Mouse (Mus musculus) 3134 (cell line): ENCODE data around the gene Rps9.
A peak's percentile ranks its signal among the peaks of the same experiment; 100 is the strongest.
"Not testable (repeated sequence)": the region's sequence is repeated elsewhere in the genome, so short reads cannot be mapped to it uniquely, and the experiment has no call there.

Source experiments
- DNase-seq: peaks from one replicate; pipeline ENCODE4 v3.0.0-alpha.2; 2011; ENCODE audit warnings: low spot score; ENCODE audit not compliant: insufficient read length; ENCODE audit errors: extremely low read depth

The Rps9 gene

DNA sequence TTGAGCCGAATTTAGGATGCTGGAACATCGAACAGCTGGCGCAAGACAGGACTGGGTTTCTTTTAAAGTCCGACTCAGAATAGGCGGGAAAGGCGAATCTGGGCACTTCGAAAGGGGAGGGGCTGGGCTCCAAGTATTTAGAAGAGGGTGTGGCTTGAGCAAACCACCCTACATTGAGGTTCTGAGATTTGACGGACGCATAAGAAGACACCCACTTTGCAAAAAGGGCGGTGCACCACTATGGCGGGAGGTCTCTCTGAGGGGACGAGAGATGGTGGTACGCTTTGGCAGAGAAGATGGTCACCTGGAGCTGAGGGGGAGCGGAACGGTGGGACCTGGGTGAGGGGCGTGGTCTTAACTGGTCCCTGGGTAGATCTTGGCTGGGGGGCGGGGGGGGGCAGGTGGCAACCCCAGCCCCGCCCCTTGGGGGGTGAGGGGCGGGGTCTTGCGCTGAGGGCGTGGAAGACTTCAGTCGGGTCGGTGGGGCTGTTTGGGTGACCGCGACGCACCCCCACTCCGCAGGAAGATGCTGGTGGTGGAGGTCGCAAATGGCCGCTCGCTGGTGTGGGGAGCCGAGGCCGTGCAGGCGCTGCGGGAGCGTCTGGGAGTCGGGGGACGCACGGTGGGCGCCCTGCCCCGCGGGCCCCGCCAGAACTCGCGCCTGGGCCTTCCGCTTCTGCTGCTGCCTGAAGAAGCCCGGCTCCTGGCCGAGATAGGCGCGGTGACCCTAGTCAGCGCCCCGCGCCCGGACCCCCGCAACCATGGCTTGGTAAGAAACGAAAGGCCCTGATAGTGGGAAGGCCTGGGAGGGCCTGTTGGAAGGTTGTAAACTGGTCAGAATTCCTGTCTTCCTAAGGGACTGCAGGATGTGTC lies 9.5 kb upstream of the Rps9 start:
- DNase-seq = peak; percentile 91

DNA sequence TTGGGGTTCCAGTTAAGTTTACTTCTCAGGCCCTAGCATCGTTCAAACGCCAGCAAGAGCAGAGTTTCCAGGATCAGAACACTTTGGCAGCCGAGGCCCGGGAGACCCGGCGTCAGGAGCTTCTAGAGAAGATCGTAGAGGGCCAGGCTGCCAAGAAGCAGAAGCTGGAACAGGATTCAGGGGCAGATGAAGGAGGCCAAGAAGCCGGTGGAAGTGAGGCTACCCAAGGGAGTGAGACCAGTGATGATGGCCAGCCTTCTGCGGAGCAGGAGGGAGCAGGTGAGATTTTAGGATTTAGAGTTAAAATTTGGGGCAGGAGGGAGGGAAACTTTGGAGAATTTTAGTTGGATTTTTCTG lies 8.9 kb upstream of the Rps9 start:
- not testable (repeated sequence) for DNase-seq

- no peak for DNase-seq
Measured at GRCm38 (mm10) chr7:3698471-3698870, 5.3 kb upstream of the Rps9 start.

DNA sequence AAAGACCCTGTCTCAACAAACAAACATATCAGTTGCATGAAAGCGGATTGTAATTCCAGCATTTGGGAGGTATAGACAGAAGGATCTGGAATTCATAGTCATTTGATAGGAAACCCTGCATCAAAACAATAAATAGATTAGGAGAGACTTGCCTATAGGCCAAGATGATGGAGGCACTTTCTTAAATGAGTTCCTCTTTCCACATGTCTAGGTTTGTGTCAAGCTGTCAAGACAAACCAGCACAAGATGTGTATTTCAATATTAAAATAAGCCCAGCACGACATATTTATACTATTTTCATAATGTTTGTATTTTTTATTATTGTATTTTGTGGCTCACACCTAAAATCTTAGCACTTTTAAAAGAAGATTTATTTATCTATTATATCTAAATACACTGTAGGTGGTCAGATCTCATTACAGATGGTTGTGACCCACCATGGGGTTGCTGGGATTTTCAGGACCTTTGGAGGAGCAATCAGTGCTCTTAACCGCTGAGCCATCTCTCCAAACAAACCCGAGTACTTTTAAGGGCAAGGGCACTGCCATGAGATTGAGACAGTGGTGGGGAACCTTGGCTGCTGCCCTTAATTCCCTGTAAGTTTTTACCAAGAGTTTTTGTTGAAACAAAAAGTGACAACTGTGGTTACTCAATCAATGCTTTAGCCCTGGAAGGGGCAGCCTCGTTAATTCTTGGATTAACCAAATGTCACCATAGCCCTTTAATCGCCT lies 480 bp upstream of the Rps9 start:
- no peak for DNase-seq

- no peak for DNase-seq
Measured at GRCm38 (mm10) chr7:3704475-3704874, 682 bp downstream of the Rps9 start.

GRCm38 (mm10) chr7:3705461-3705860 lies 1.7 kb downstream of the Rps9 start:
- not testable (repeated sequence) for DNase-seq

DNA sequence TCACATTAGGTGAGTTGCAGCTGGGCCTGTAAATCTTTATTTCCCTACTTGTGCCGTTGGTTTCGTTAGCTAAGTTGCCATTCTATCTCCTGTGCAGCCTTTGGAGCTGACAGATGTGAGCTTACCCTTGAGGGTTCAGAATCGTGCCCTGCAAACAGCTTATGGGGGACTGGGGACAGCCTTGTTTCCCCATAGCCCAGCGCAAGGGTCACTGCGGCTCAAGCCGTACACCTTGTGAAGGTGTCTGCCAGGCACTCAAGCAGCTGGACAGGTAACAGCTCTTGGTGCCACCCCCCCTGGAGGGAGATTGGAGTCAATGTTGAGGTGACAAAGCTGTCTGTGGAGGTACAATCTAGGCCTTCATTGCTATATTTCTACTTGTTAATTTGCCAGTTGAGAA lies 2.1 kb downstream of the Rps9 start:
- peak; percentile 11 for DNase-seq

- peak; percentile 30 for DNase-seq
Measured at GRCm38 (mm10) chr7:3706343-3706934, 2.6 kb downstream of the Rps9 start.

DNA sequence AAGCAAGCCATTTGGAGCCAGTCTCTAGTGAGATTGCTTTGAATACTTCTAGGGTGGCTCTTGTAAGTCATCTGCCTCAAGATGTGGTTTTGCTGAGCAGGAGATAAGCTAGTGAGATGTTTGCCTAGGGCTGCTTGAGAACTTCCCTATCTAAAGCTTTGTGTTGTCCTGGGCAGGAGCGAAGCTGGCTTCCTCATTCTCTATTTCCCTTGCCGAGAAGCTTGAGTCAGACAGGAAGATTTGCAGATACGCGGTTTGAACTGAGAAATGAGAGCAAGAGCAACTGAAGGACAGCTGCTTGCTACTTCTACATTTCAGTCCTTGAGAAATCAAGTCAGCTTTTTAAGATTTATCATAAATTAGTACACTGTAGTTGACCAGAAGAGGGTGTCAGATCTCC lies 3.2 kb downstream of the Rps9 start:
- DNase-seq = no peak

DNA sequence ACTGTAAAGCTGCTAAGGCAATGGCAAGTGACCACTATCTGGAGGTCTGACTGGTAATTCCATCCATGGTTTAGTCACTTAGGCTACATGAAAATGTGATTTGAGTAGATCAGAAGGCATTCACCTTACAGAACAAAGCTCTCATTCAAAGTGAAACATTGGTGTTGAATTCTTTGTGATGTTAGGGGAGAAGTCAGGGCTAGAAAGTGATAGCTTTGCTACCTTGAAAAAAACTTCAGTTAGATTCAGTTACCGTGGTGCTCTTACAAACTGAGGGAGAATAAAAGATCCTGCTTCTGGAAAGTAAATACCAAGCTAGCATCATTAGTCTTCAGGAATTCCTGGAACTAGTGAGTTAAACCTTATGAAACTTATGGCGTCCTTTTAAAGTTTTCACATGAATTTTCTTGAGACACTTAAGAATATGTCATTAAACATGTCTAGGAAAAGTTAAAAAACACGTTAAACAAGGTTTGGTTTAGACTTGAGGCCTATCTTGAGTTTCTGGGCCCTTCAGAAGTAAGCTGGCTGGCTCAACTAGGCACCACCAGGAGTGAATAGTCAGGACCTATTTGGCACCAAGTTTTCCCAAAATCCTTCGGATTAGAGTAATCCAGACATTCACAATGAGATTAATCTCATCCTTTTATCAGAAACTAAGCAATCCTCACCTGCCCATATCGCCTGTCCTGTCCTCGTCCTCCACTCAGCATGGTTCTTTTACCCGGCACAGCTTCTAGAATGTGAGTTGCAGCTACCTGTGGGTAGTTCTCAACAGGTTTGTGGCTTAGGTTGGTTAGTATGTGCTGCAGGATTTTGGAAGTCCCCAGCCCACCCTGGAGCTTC lies 4.0 kb downstream of the Rps9 start:
- DNase-seq = peak; percentile 14

DNA sequence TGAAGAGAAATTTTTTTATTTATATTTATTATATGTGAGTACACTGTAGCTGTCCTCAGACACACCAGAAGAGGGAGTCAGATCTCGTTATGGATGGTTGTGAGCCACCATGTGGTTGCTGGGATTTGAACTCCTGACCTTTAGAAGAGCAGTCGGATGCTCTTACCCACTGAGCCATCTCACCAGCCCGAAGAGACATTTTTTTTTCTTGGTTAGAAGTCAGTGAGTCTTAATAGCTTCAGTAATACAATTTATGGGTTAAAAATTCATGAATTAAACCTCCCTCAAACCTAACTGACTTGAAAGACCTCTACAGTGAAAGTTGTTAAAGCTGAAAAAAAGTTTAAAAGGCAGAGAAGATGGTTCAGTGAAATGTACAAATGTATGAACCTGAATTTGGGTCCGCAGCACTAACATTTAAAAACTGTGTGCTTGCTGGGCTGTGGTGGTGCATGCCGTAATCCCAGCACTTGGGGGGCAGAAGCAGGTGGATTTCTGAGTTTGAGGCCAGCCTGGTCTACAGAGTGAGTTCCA lies 4.7 kb downstream of the Rps9 start:
- DNase-seq = peak; percentile 35

- DNase-seq = peak; percentile 19
Measured at GRCm38 (mm10) chr7:3709000-3709399, 5.2 kb downstream of the Rps9 start.

GRCm38 (mm10) chr7:3712264-3712942 lies 8.6 kb downstream of the Rps9 start:
- DNase-seq = no peak

GRCm38 (mm10) chr7:3715249-3715648 lies 11.5 kb downstream of the Rps9 start:
- DNase-seq = no peak

DNA sequence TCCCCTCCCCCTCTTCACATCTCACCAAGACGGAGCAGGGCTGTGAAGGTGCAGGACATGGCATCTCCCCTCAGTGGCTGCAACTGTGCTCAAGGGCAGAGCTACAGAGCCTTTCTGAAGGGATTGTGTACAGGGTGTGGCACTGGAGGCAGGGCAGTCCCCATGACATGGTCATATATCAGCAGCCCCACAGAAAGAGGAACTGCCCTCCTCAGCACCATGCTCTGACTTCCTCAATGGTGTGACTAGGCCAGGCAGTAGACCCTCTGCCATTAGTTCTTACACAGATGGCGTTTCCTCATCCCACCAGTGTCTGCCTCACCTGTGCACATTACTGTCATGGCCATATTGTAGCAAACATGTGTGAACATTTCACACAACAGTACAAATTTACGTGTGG lies 16.5 kb downstream of the Rps9 start, which contains the start of gene Pirb:
Gene Pirb, minus strand, starts transcription at position 124 of the 400 bp plus-strand sequence.
- not testable (repeated sequence) for DNase-seq

DNA sequence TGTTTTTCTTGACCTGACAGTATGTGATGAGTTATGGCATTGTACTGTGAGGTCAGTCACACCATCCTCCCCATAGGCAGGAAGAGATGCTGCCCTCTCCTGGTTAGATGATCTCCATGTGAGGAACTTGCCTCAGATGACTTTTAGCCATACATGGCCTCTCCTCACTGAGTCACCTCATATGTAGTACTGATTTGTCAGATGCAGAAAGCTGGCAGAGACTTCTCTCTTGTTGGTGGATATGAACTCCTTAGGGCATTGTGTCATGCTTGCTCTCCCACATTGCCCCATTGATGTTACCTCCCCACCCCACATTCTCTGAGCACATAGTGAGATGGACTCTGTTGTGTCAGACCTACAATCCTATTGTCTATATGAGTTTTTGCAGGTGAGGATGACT lies 21.7 kb downstream of the Rps9 start:
- not testable (repeated sequence) for DNase-seq

GRCm38 (mm10) chr7:3732675-3733074 lies 28.9 kb downstream of the Rps9 start:
- DNase-seq = not testable (repeated sequence)
